Mouse (Mus musculus): ENCODE data around the gene Cad. TPM values are rescaled to one million over a fixed set of nuclear protein-coding genes. Genes with fewer than 3 reads are reported as not detected.
A peak's percentile ranks its signal among the peaks of the same experiment; 100 is the strongest.

Cad gene
- polyA plus RNA-seq, 1 experiment = 64.9 TPM

DNA sequence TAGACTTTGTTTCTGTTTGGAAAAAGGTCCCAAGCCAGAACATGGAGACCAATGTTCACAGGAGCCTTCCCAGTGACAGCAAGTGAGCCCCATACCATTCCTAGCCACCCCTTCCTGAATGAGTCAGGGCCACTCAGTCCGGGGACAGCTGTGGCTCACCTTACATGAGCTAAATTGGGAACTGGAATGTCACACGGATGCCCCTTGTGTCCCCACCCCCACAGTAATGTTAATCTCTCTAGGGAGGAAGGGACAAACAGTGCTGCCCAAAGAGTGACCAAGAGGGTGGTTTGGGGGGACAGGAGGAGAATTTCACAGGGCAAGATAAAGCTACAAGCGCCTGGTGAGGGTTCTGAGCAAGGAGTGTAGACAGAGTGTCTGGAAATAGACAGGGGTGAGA, 61.8 kb downstream of the Cad start, which contains the start of gene Trim54:
Gene Trim54 (plus strand): TSS at position 359 of the 400 bp plus-strand sequence.
- H3K4me3 ChIP-seq (ENCODE audit: insufficient read depth, poor library complexity, severe bottlenecking) = peak within 1 kb of the TSS; percentile 11
- TF ChIP-seq CTCF (IDR thresholded peaks at IDR 0.05; ENCODE audit: control insufficient read depth, insufficient read depth, insufficient read length) (no peak), MYOD1 (IDR thresholded peaks at IDR 0.05; ENCODE audit: control insufficient read depth, insufficient read length, low read depth) (peak; percentile 55)

DNA sequence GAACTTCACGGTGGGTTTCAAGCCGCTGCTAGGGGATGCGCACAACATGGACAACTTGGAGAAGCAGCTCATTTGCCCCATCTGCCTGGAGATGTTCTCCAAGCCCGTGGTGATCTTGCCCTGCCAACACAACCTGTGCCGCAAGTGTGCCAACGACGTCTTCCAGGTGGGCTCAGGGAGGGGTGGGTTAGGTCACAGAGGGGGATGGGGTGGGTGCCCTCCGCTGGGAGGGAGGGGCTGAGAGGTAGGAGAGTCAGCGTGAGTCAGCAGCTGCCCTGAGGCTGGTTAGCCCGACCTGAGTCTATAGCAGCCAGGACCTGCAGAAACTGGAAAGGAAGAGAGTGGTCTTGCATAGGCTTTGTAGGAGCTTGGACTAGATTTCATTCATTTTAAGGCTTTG, 62.3 kb downstream of the Cad start:
- H3K79me2 ChIP-seq (ENCODE audit: control insufficient read depth, insufficient read depth) = peaks cover 5% of the 10 kb centered on the region
- no peaks in the 10 kb centered on the region for H3K36me3 ChIP-seq (ENCODE audit: control insufficient read depth, insufficient read depth)
- H3K4me3 ChIP-seq (ENCODE audit: insufficient read depth, poor library complexity, severe bottlenecking) = peak overlapping the region; percentile 11
- no peak for TF ChIP-seq FOSL1 (IDR thresholded peaks at IDR 0.05; ENCODE audit: insufficient read depth, low read length, poor library complexity, severe bottlenecking)
- no peak for TF ChIP-seq USF1 (IDR thresholded peaks at IDR 0.05; ENCODE audit: low read depth)
- TF ChIP-seq CTCF (IDR thresholded peaks at IDR 0.05; ENCODE audit: control insufficient read depth, insufficient read depth, insufficient read length) = no peak
- TF ChIP-seq MYOG (IDR thresholded peaks at IDR 0.05; ENCODE audit: control insufficient read depth, extremely low read depth, insufficient read length) = no peak
- no peak for TF ChIP-seq CEBPB (IDR thresholded peaks at IDR 0.05; ENCODE audit: low read depth)
- TF ChIP-seq MYOD1 (IDR thresholded peaks at IDR 0.05; ENCODE audit: control insufficient read depth, insufficient read length, low read depth) = no peak
- no peak for TF ChIP-seq MAX (IDR thresholded peaks at IDR 0.05)
- no peaks in the 10 kb centered on the region for H3K27me3 ChIP-seq (ENCODE audit: control insufficient read depth, insufficient read depth, insufficient read length)
- no peak overlapping the region for H3ac ChIP-seq (ENCODE audit: control insufficient read depth, insufficient read length, low read depth)
- no peaks in the 10 kb centered on the region for H3K79me3 ChIP-seq (ENCODE audit: low read depth)

More for the DNA sequence above, 61.8 kb downstream of the Cad start, which contains the start of gene Trim54:
- Histone ChIP-seq H3K36me3 (ENCODE audit: control insufficient read depth, insufficient read depth) (no peaks in the 10 kb centered on the region), H3K79me2 (ENCODE audit: control insufficient read depth, insufficient read depth) (peaks cover 5% of the 10 kb centered on the region), H3K27me3 (ENCODE audit: control insufficient read depth, insufficient read depth, insufficient read length) (no peaks in the 10 kb centered on the region), H3ac (ENCODE audit: control insufficient read depth, insufficient read length, low read depth) (no peak within 1 kb of the TSS), H3K79me3 (ENCODE audit: low read depth) (no peaks in the 10 kb centered on the region)

DNA sequence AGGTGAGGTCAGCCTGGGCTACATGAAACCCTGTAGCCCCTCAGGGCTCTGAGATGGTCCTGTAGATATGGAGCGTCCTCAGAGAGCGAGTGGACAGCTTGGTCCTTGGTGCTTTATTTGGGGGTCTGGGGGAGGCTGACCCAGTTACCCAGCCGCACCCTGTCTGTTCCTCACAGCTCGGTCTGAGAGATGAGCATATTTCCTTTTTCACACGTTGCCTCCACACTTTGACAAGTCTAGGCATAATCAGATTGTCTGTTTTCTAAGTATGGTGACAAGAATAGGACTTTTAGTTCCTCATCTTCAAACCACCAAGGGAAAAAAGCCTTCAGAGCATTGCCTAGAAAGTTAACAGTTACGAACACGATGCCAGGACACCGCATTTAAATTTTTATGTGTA, 66.5 kb downstream of the Cad start:
- Histone ChIP-seq H3K27me3 (ENCODE audit: control insufficient read depth, insufficient read depth, insufficient read length) (no peaks in the 10 kb centered on the region), H3K79me2 (ENCODE audit: control insufficient read depth, insufficient read depth) (peaks cover 5% of the 10 kb centered on the region), H3K4me3 (ENCODE audit: insufficient read depth, poor library complexity, severe bottlenecking) (no peak overlapping the region), H3K36me3 (ENCODE audit: control insufficient read depth, insufficient read depth) (no peaks in the 10 kb centered on the region), H3K79me3 (ENCODE audit: low read depth) (no peaks in the 10 kb centered on the region), H3ac (ENCODE audit: control insufficient read depth, insufficient read length, low read depth) (no peak overlapping the region)
- no peak for TF ChIP-seq CEBPB (IDR thresholded peaks at IDR 0.05; ENCODE audit: low read depth)
- no peak for TF ChIP-seq MAX (IDR thresholded peaks at IDR 0.05)
- TF ChIP-seq USF1 (IDR thresholded peaks at IDR 0.05; ENCODE audit: low read depth) = no peak
- TF ChIP-seq CTCF (IDR thresholded peaks at IDR 0.05; ENCODE audit: control insufficient read depth, insufficient read depth, insufficient read length) = no peak
- TF ChIP-seq MYOG (IDR thresholded peaks at IDR 0.05; ENCODE audit: control insufficient read depth, extremely low read depth, insufficient read length) = no peak
- no peak for TF ChIP-seq FOSL1 (IDR thresholded peaks at IDR 0.05; ENCODE audit: insufficient read depth, low read length, poor library complexity, severe bottlenecking)
- no peak for TF ChIP-seq MYOD1 (IDR thresholded peaks at IDR 0.05; ENCODE audit: control insufficient read depth, insufficient read length, low read depth)

DNA sequence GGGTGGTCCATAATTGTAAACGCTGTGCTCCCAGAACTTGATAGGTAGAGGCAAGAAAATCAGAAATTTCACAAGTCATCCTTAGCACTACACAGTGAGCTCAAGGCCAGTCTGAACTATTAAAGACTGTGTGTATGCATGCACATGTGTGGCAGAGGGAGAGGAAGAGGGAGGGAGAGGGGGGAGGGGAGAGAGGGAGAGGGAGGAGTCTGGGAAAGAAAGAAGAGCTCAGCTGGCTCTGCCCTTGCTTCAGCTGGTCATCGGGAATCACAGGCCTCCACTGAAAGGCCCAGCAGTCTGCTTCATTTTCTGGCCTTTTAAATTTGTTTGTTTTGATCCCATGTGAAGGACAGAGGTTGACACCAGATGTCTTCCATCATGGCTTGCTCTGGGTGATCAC, 68.9 kb downstream of the Cad start:
- Histone ChIP-seq H3K27me3 (ENCODE audit: control insufficient read depth, insufficient read depth, insufficient read length) (no peaks in the 10 kb centered on the region), H3ac (ENCODE audit: control insufficient read depth, insufficient read length, low read depth) (no peak overlapping the region), H3K36me3 (ENCODE audit: control insufficient read depth, insufficient read depth) (no peaks in the 10 kb centered on the region), H3K4me3 (ENCODE audit: insufficient read depth, poor library complexity, severe bottlenecking) (no peak overlapping the region), H3K79me3 (ENCODE audit: low read depth) (no peaks in the 10 kb centered on the region), H3K79me2 (ENCODE audit: control insufficient read depth, insufficient read depth) (peaks cover 5% of the 10 kb centered on the region)
- no peak for TF ChIP-seq CEBPB (IDR thresholded peaks at IDR 0.05; ENCODE audit: low read depth)
- no peak for TF ChIP-seq FOSL1 (IDR thresholded peaks at IDR 0.05; ENCODE audit: insufficient read depth, low read length, poor library complexity, severe bottlenecking)
- TF ChIP-seq CTCF (IDR thresholded peaks at IDR 0.05; ENCODE audit: control insufficient read depth, insufficient read depth, insufficient read length) = no peak
- no peak for TF ChIP-seq MAX (IDR thresholded peaks at IDR 0.05)
- no peak for TF ChIP-seq MYOG (IDR thresholded peaks at IDR 0.05; ENCODE audit: control insufficient read depth, extremely low read depth, insufficient read length)
- TF ChIP-seq MYOD1 (IDR thresholded peaks at IDR 0.05; ENCODE audit: control insufficient read depth, insufficient read length, low read depth) = no peak
- no peak for TF ChIP-seq USF1 (IDR thresholded peaks at IDR 0.05; ENCODE audit: low read depth)

DNA sequence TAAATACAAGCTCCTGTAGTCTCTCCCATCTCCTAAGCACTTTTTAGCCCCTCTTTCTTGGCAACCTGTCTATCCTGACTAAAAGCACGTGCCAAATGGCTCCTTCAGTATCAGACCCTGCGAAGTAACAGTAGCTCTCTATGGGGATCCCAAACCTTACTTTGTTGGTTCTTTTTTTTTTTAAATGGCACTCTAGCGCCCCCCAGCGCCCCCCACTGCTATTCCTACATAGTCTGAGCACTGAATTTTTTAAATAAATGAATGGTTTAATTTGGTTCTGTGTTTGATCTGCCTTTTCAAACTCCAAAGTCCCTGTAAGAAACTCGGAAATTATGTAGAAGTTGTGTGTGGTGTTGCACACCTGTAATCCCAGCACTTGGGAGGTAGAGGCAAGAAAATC, 71.5 kb downstream of the Cad start:
- no peaks in the 10 kb centered on the region for H3K36me3 ChIP-seq (ENCODE audit: control insufficient read depth, insufficient read depth)
- no peaks in the 10 kb centered on the region for H3K79me2 ChIP-seq (ENCODE audit: control insufficient read depth, insufficient read depth)
- H3K4me3 ChIP-seq (ENCODE audit: insufficient read depth, poor library complexity, severe bottlenecking) = no peak overlapping the region
- TF ChIP-seq CTCF (IDR thresholded peaks at IDR 0.05; ENCODE audit: control insufficient read depth, insufficient read depth, insufficient read length) (no peak), CEBPB (IDR thresholded peaks at IDR 0.05; ENCODE audit: low read depth) (no peak), USF1 (IDR thresholded peaks at IDR 0.05; ENCODE audit: low read depth) (no peak), MYOD1 (IDR thresholded peaks at IDR 0.05; ENCODE audit: control insufficient read depth, insufficient read length, low read depth) (no peak), FOSL1 (IDR thresholded peaks at IDR 0.05; ENCODE audit: insufficient read depth, low read length, poor library complexity, severe bottlenecking) (no peak), MAX (IDR thresholded peaks at IDR 0.05) (no peak), MYOG (IDR thresholded peaks at IDR 0.05; ENCODE audit: control insufficient read depth, extremely low read depth, insufficient read length) (no peak)
- no peaks in the 10 kb centered on the region for H3K27me3 ChIP-seq (ENCODE audit: control insufficient read depth, insufficient read depth, insufficient read length)
- H3ac ChIP-seq (ENCODE audit: control insufficient read depth, insufficient read length, low read depth) = no peak overlapping the region
- H3K79me3 ChIP-seq (ENCODE audit: low read depth) = no peaks in the 10 kb centered on the region

Other genes starting within 250 kb of the Cad start
- gene Mapre3, start 240.1 kb upstream of the Cad start, polyA plus RNA-seq (2012; fragmentation: generic; extraction: Trizol) = 12.0 TPM
- 46.1 TPM for gene Tmem214, start 186.8 kb upstream of the Cad start, polyA plus RNA-seq (2012; fragmentation: generic; extraction: Trizol)
- 5.2 TPM for gene Agbl5, start 166.1 kb upstream of the Cad start, polyA plus RNA-seq (2012; fragmentation: generic; extraction: Trizol)
- 348 TPM for gene Ost4, start 147.0 kb upstream of the Cad start, polyA plus RNA-seq (2012; fragmentation: generic; extraction: Trizol)
- gene Emilin1, start 141.4 kb upstream of the Cad start, polyA plus RNA-seq (2012; fragmentation: generic; extraction: Trizol) = 9.9 TPM
- gene Khk, start 133.3 kb upstream of the Cad start, polyA plus RNA-seq (2012; fragmentation: generic; extraction: Trizol) = 16.2 TPM
- 8.2 TPM for gene Cgref1, start 109.2 kb upstream of the Cad start, polyA plus RNA-seq (2012; fragmentation: generic; extraction: Trizol)
- 108 TPM for gene Preb, start 94.4 kb upstream of the Cad start, polyA plus RNA-seq (2012; fragmentation: generic; extraction: Trizol)
- gene Tcf23, start 86.1 kb upstream of the Cad start, polyA plus RNA-seq (2012; fragmentation: generic; extraction: Trizol) = 0.07 TPM
- 70.7 TPM for gene Atraid, start 6.5 kb upstream of the Cad start, polyA plus RNA-seq (2012; fragmentation: generic; extraction: Trizol)
- 11.6 TPM for gene Slc5a6, start 5.9 kb upstream of the Cad start, polyA plus RNA-seq (2012; fragmentation: generic; extraction: Trizol)
- gene Dnajc5g, start 51.5 kb downstream of the Cad start, polyA plus RNA-seq (2012; fragmentation: generic; extraction: Trizol) = not detected
- 0.71 TPM for gene Slc30a3, start 53.5 kb downstream of the Cad start, polyA plus RNA-seq (2012; fragmentation: generic; extraction: Trizol)
- 6.5 TPM for gene Trim54, start 61.9 kb downstream of the Cad start, polyA plus RNA-seq (2012; fragmentation: generic; extraction: Trizol)
- gene Ucn, start 84.0 kb downstream of the Cad start, polyA plus RNA-seq (2012; fragmentation: generic; extraction: Trizol) = not detected
- 35.6 TPM for gene Mpv17, start 99.5 kb downstream of the Cad start, polyA plus RNA-seq (2012; fragmentation: generic; extraction: Trizol)
- 2.9 TPM for gene Gm29609, start 125.1 kb downstream of the Cad start, polyA plus RNA-seq (2012; fragmentation: generic; extraction: Trizol)
- 36.9 TPM for gene Gtf3c2, start 125.4 kb downstream of the Cad start, polyA plus RNA-seq (2012; fragmentation: generic; extraction: Trizol)
- gene Snx17, start 138.4 kb downstream of the Cad start, polyA plus RNA-seq (2012; fragmentation: generic; extraction: Trizol) = 115 TPM
- gene Eif2b4, start 138.7 kb downstream of the Cad start, polyA plus RNA-seq (2012; fragmentation: generic; extraction: Trizol) = 46.8 TPM
- 20.9 TPM for gene Zfp513, start 147.5 kb downstream of the Cad start, polyA plus RNA-seq (2012; fragmentation: generic; extraction: Trizol)
- gene Ppm1g, start 165.9 kb downstream of the Cad start, polyA plus RNA-seq (2012; fragmentation: generic; extraction: Trizol) = 159 TPM
- gene Nrbp1, start 186.1 kb downstream of the Cad start, polyA plus RNA-seq (2012; fragmentation: generic; extraction: Trizol) = 59.1 TPM
- 0.09 TPM for gene Gm9970, start 186.5 kb downstream of the Cad start, polyA plus RNA-seq (2012; fragmentation: generic; extraction: Trizol)
- gene Krtcap3, start 196.9 kb downstream of the Cad start, polyA plus RNA-seq (2012; fragmentation: generic; extraction: Trizol) = 0.88 TPM
- 10.7 TPM for gene Ift172, start 236.3 kb downstream of the Cad start, polyA plus RNA-seq (2012; fragmentation: generic; extraction: Trizol)
- 17.7 TPM for gene Fndc4, start 241.3 kb downstream of the Cad start, polyA plus RNA-seq (2012; fragmentation: generic; extraction: Trizol)
- not detected for gene Gckr, start 242.7 kb downstream of the Cad start, polyA plus RNA-seq (2012; fragmentation: generic; extraction: Trizol)

Data from C2C12 (cell line).